Mouse (Mus musculus) heart, postnatal 0 days (tissue): ENCODE measurements around the gene Znrf2. TPM values are rescaled to one million over a fixed set of nuclear protein-coding genes. Genes with fewer than 3 reads are reported as not detected.
A peak's percentile ranks its signal among the peaks of the same experiment; 100 is the strongest.

Experiments
- ATAC-seq: fragments of 200-750 bp; cut with Nextera tagmentation; 2 replicates; pipeline ENCODE4 v1.8.0; 2017; ENCODE audit warnings: low read depth, moderate number of reproducible peaks, moderate library complexity; ENCODE audit not compliant: insufficient read depth
- DNase-seq: peaks from one replicate; pipeline ENCODE4 v3.0.0-alpha.2; 2016; ENCODE audit warnings: low spot score
- H3K27ac ChIP-seq: fragments of 300-500 bp; sonication (generic); 2 replicates; pipeline ENCODE4 v1.5.1; 2014; ENCODE audit warnings: low read depth, mild to moderate bottlenecking
- H3K27me3 ChIP-seq: fragments of 300-500 bp; sonication (generic); 2 replicates; pipeline ENCODE4 v1.6.1; 2014; ENCODE audit warnings: low read length, mixed read lengths; ENCODE audit not compliant: control insufficient read depth, insufficient read depth
- H3K36me3 ChIP-seq: fragments of 300-500 bp; sonication (generic); replicated peaks from 2 replicates; pipeline ENCODE4 v1.6.1; 2014; ENCODE audit warnings: low read length, mixed read lengths; ENCODE audit not compliant: control insufficient read depth, insufficient read depth
- H3K4me1 ChIP-seq: fragments of 300-500 bp; sonication (generic); 2 replicates; pipeline ENCODE4 v1.6.1; 2014; ENCODE audit warnings: antibody characterized with exemption; ENCODE audit not compliant: control insufficient read depth, insufficient read depth
- H3K4me2 ChIP-seq: fragments of 300-500 bp; sonication (generic); 2 replicates; pipeline ENCODE4 v1.6.1; 2014; ENCODE audit warnings: low read depth, mild to moderate bottlenecking, low read length, moderate library complexity
- H3K4me3 ChIP-seq: fragments of 300-500 bp; sonication (generic); 2 replicates; pipeline ENCODE4 v1.5.1; 2014; ENCODE audit warnings: low read depth, low read length
- H3K9ac ChIP-seq: fragments of 300-500 bp; sonication (generic); replicated peaks from 2 replicates; pipeline ENCODE4 v1.6.1; 2014; ENCODE audit warnings: low read depth, low read length, mixed read lengths
- H3K9me3 ChIP-seq: fragments of 300-500 bp; sonication (generic); replicated peaks from 2 replicates; pipeline ENCODE4 v1.6.1; 2016; ENCODE audit warnings: low read length; ENCODE audit not compliant: control insufficient read depth
- CTCF ChIP-seq: IDR thresholded peaks from 2 replicates; pipeline ENCODE4 v1.5.1; 2016; ENCODE audit warnings: antibody characterized with exemption, control low read depth, low read depth
- EP300 ChIP-seq: IDR thresholded peaks from 2 replicates; pipeline ENCODE4 v1.6.1; 2016; ENCODE audit warnings: antibody characterized with exemption, low read depth
- WGBS: fragments of 180-500 bp; shearing (Covaris S2); extraction: QIAGEN DNeasy Blood & Tissue Kit; methylation state at CpG from one replicate; pipeline ENCODE4 v1.1.7; 2014; 5-methylcytosine and 5-hydroxymethylcytosine counted together
- polyA plus RNA-seq: library from polyadenylated mRNA; unstranded; fragments of >200 nt; fragmentation: Nextera tagmentation; extraction: Ambion mirVana; gene quantifications from 2 replicates; pipeline ENCODE4 v1.2.1, GENCODE M21; 2015
- total RNA-seq: library from RNA; depleted of rRNA; stranded (reverse); fragments of >200 nt; gene quantifications from 2 replicates; pipeline ENCODE4 v1.2.3, GENCODE M21; 2014; ENCODE audit warnings: low replicate concordance

Gene Znrf2
- total and polyA plus RNA-seq, 2 experiments from 2014 or later = 4.3 to 7.1 TPM

GRCm38 (mm10) chr6:54809531-54810313 lies 7.0 kb upstream of the Znrf2 start:
- Histone ChIP-seq H3K4me2 (no peak overlapping the region), H3K36me3 (no peaks in the 10 kb centered on the region), H3K27me3 (no peaks in the 10 kb centered on the region), H3K4me1 (peaks cover 19% of the 10 kb centered on the region), H3K9me3 (no peaks in the 10 kb centered on the region), H3K9ac (no peak overlapping the region), H3K27ac (no peak overlapping the region), H3K4me3 (no peak overlapping the region)
- no peak for TF ChIP-seq EP300
- TF ChIP-seq CTCF = peak; percentile 77
- DNase-seq (peak; percentile 66), ATAC-seq (peak; percentile 82)
- 39% methylated on average over 7 of the region's 7 CpGs for WGBS

- Histone ChIP-seq H3K27me3 (no peaks in the 10 kb centered on the region), H3K4me1 (peaks cover 19% of the 10 kb centered on the region), H3K4me3 (no peak overlapping the region), H3K4me2 (no peak overlapping the region), H3K9ac (no peak overlapping the region), H3K36me3 (no peaks in the 10 kb centered on the region), H3K27ac (no peak overlapping the region), H3K9me3 (no peaks in the 10 kb centered on the region)
- ATAC-seq = no peak
- TF ChIP-seq CTCF (no peak), EP300 (no peak)
- WGBS = 43% methylated on average over 1 of the region's 1 CpGs
- DNase-seq = no peak
Measured at GRCm38 (mm10) chr6:54810314-54810646, 6.4 kb upstream of the Znrf2 start.

GRCm38 (mm10) chr6:54811546-54812250 lies 5.0 kb upstream of the Znrf2 start:
- Histone ChIP-seq H3K27me3 (no peaks in the 10 kb centered on the region), H3K36me3 (no peaks in the 10 kb centered on the region), H3K27ac (no peak overlapping the region), H3K4me3 (no peak overlapping the region), H3K9ac (no peak overlapping the region), H3K9me3 (no peaks in the 10 kb centered on the region), H3K4me1 (peaks cover 23% of the 10 kb centered on the region), H3K4me2 (0 out of 2 replicates have a peak overlapping the region, but pooled peaks have one; percentile 5)
- DNase-seq (peak; percentile 57), ATAC-seq (no peak)
- WGBS = 40% methylated on average over 11 of the region's 11 CpGs
- TF ChIP-seq EP300 = no peak
- no peak for TF ChIP-seq CTCF

- Histone ChIP-seq H3K4me2 (0 out of 2 replicates have a peak overlapping the region, but pooled peaks have one; percentile 5), H3K9ac (no peak overlapping the region), H3K27me3 (no peaks in the 10 kb centered on the region), H3K9me3 (no peaks in the 10 kb centered on the region), H3K27ac (no peak overlapping the region), H3K4me1 (peaks cover 23% of the 10 kb centered on the region), H3K36me3 (no peaks in the 10 kb centered on the region), H3K4me3 (no peak overlapping the region)
- 48% methylated on average over 6 of the region's 6 CpGs for WGBS
- no peak for ATAC-seq
- DNase-seq = peak; percentile 45
- no peak for TF ChIP-seq EP300
- TF ChIP-seq CTCF = no peak
Measured at GRCm38 (mm10) chr6:54812276-54812675, 4.4 kb upstream of the Znrf2 start.

- Histone ChIP-seq H3K4me1 (peaks cover 41% of the 10 kb centered on the region), H3K4me3 (no peak overlapping the region), H3K36me3 (no peaks in the 10 kb centered on the region), H3K27me3 (no peaks in the 10 kb centered on the region), H3K9me3 (no peaks in the 10 kb centered on the region), H3K4me2 (no peak overlapping the region; the same call in 1 of the 2 replicates), H3K27ac (peak overlapping the region; percentile 97; the same call in 1 of the 2 replicates), H3K9ac (no peak overlapping the region)
- TF ChIP-seq EP300 = no peak
- TF ChIP-seq CTCF = no peak
- DNase-seq (no peak), ATAC-seq (no peak)
- 75% methylated on average over 9 of the region's 9 CpGs for WGBS
Measured at GRCm38 (mm10) chr6:54815428-54816130, 1.1 kb upstream of the Znrf2 start.
